8 mouse cellular contexts compared by ENCODE assay signal in the genomic region with DNA sequence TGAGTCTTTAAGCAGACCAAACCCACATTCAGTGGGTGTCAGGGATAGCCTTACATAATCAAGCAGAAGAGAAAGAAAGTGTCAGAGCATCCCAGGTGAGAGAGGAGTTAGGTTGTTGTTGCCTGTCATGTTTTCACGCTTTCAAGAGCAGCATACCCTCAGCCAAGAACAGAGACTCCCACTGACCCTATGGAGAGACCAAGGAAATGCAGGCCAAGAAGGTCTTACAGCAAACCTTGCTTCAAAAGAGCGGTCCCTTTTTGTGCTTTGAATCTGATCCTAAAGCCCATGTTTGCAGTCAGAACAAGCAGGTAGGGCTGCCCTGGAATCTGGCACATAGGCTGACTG. TPM values are rescaled to one million over a fixed set of nuclear protein-coding genes. Genes with fewer than 3 reads are reported as not detected.
DNase-seq lines count a peak whose midpoint lies in the region; ATAC-seq and TF ChIP-seq lines count a peak whose summit lies in the region.

No protein-coding gene starts in this region.

- H3K4me3 ChIP-seq in cerebellum, adult 2 months (replicated peaks; ENCODE audit: insufficient read depth, low read depth, low read length), result peak overlapping the region; percentile 62
- no peak overlapping the region for H3K4me3 ChIP-seq in heart, embryonic 14.5 days (ENCODE audit: control insufficient read depth in 1 of 2, insufficient read depth in 1 of 2, low read depth in 1 of 2, low read length in 2 of 2)
- 0 out of 2 replicates have a peak overlapping the region, but pooled peaks have one; percentile 12 for H3K4me3 ChIP-seq in limb, embryonic 11.5 days (ENCODE audit: low read depth, low read length)

- no peaks in the 10 kb centered on the region for H3K27me3 ChIP-seq in cerebellum, adult 2 months (ENCODE audit: control insufficient read depth, insufficient read depth, low read length)
- H3K27me3 ChIP-seq in heart, embryonic 14.5 days (ENCODE audit: control insufficient read depth, insufficient read depth, low read length), result no peaks in the 10 kb centered on the region
- H3K27me3 ChIP-seq in limb, embryonic 11.5 days (ENCODE audit: control insufficient read depth, insufficient read depth, low read length), result no peaks in the 10 kb centered on the region

- peak; percentile 24 for DNase-seq in kidney, adult 11 months
- DNase-seq in kidney, adult 9 months, result no peak
- DNase-seq in cerebellum, adult 2 months, result peak; percentile 53 to 58
- DNase-seq in limb, embryonic 11.5 days (ENCODE audit: low spot score), result no peak
- DNase-seq in retina, embryonic 14.5 days (ENCODE audit: low spot score), result peak; percentile 25
- DNase-seq in spleen, postnatal 14 days (ENCODE audit: low spot score in 2 of 2), result no peak

- no peak for ATAC-seq in heart, embryonic 14.5 days (ENCODE audit: insufficient number of reproducible peaks, insufficient read depth, low FRiP score, low read depth)
- no peak for ATAC-seq in limb, embryonic 11.5 days (ENCODE audit: insufficient number of reproducible peaks, low FRiP score, low TSS enrichment, low read depth)
- no peak for ATAC-seq in inflammation-experienced regulatory T-cells, adult 6 months

- peak overlapping the region; percentile 88 for H3K4me2 ChIP-seq in heart, embryonic 14.5 days (ENCODE audit: low read length)
- H3K4me2 ChIP-seq in limb, embryonic 11.5 days (ENCODE audit: low read depth, severe bottlenecking), result peak overlapping the region; percentile 44

- H3K4me1 ChIP-seq in cerebellum, adult 2 months (ENCODE audit: control insufficient read depth, insufficient read depth, low read length), result peaks cover 4% of the 10 kb centered on the region; the same call in 1 of the 2 replicates
- peaks cover 12 to 23% of the 10 kb centered on the region in 2 experiments for H3K4me1 ChIP-seq in heart, embryonic 14.5 days (ENCODE audit: control insufficient read depth in 2 of 2, insufficient read depth in 2 of 2, low read length in 2 of 2)
- H3K4me1 ChIP-seq in limb, embryonic 11.5 days (ENCODE audit: control insufficient read depth, insufficient read depth, low read length), result peaks cover 18% of the 10 kb centered on the region; the same call in 1 of the 2 replicates

- no peak for TF ChIP-seq CTCF in cerebellum, adult 2 months (IDR thresholded peaks at IDR 0.05; ENCODE audit: borderline replicate concordance, insufficient read depth, low read depth, low read length)

- H3K9ac ChIP-seq in heart, embryonic 14.5 days (ENCODE audit: low read length), result no peak overlapping the region
- no peak overlapping the region for H3K9ac ChIP-seq in limb, embryonic 11.5 days (ENCODE audit: low read length)

- H3K27ac ChIP-seq in cerebellum, adult 2 months (ENCODE audit: insufficient read depth, low read length), result peak overlapping the region; percentile 98
- H3K27ac ChIP-seq in heart, embryonic 14.5 days (replicated peaks in 1 of 2; ENCODE audit: control insufficient read depth in 1 of 2, insufficient read depth in 1 of 2, low read depth in 2 of 2, low read length in 2 of 2), result peak overlapping the region; percentile 14 to 42; a peak in 2 of 4 replicates
- no peak overlapping the region for H3K27ac ChIP-seq in limb, embryonic 11.5 days (replicated peaks; ENCODE audit: low read depth, low read length)

- no peak for TF ChIP-seq POLR2A in cerebellum, adult 2 months (IDR thresholded peaks at IDR 0.05; ENCODE audit: borderline replicate concordance, insufficient read depth, low read length)

- H3K9me3 ChIP-seq in heart, embryonic 14.5 days (ENCODE audit: control insufficient read depth, low read length), result no peaks in the 10 kb centered on the region
- H3K9me3 ChIP-seq in limb, embryonic 11.5 days (ENCODE audit: control insufficient read depth, low read length), result no peaks in the 10 kb centered on the region

- 8% methylated on average over 2 of the region's 2 CpGs for WGBS in cerebellum, adult 2 months
- 60% methylated on average over 2 of the region's 2 CpGs for WGBS in heart, embryonic 14.5 days
- WGBS in limb, embryonic 11.5 days, result 35% methylated on average over 2 of the region's 2 CpGs

- no peaks in the 10 kb centered on the region for H3K36me3 ChIP-seq in heart, embryonic 14.5 days (ENCODE audit: control insufficient read depth, insufficient read depth, low read length)
- peaks cover 2% of the 10 kb centered on the region; the same call in 1 of the 2 replicates for H3K36me3 ChIP-seq in limb, embryonic 11.5 days (ENCODE audit: control insufficient read depth, insufficient read depth, low read length)

RNA-seq across cellular contexts. Expression of a gene that starts 3.3 kb away (rescaled TPM):
- 99.1 and 110 TPM in 2 replicates for polyA plus RNA-seq in cerebellum, adult 2 months (2012; rRNA removed)
- polyA plus RNA-seq in heart, embryonic 14.5 days (2014; fragmentation: Nextera tagmentation; extraction: Ambion mirVana), result 34.8 and 37.2 TPM in 2 replicates
- 70.7 and 73.1 TPM in 2 replicates for polyA plus RNA-seq in limb, embryonic 11.5 days (2014; fragmentation: Nextera tagmentation; extraction: Ambion mirVana)
- polyA plus RNA-seq in inflammation-experienced regulatory T-cells, adult 6 months (2017; shearing (Covaris generic)), result 1 to 10 TPM; 5.5 to 8.0 (median 7.7) TPM

Comparison
In these comparisons a context has a peak if more than half of its experiments do, and no peak if none do; other contexts are left out.
1. DNase-seq: peak in kidney, adult 11 months (single experiment), cerebellum, adult 2 months (2 of 2) and retina, embryonic 14.5 days (single experiment); none in kidney, adult 9 months (single experiment), limb, embryonic 11.5 days (single experiment) and spleen, postnatal 14 days (0 of 2).
2. H3K4me3 ChIP-seq: peak in cerebellum, adult 2 months (single experiment) and limb, embryonic 11.5 days (single experiment); none in heart, embryonic 14.5 days (0 of 2).